Mouse (Mus musculus): ENCODE measurements around the gene Gfpt1.
"Not testable (repeated sequence)": the region's sequence is repeated elsewhere in the genome, so short reads cannot be mapped to it uniquely, and the experiment has no call there.

Gfpt1 gene

DNA sequence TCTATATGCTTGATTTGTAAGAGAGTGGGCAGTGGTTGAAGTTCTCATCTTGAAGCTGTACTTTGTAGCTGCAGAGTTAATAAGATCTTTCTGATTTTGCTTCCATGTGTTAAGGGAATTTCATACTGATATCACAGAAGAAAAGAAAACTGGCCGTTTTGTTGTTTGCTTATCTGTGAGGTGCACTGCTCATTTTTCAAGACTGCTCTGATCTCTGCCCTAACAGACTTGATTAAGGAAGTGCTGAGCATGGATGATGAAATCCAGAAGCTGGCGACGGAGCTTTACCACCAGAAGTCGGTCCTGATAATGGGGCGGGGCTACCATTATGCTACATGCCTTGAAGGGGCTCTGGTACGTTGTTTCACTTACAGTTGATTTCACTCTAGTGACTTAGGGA lies 42.4 kb downstream of the Gfpt1 start:
- in situ Hi-C loops (cut with MboI; ENCODE audit: low pct_unique_long_range_greater_than_20kb in 1 of 2, low sequenced_read_pairs in 2 of 2, unreplicated experiment in 1 of 2) = no loop called here

DNA sequence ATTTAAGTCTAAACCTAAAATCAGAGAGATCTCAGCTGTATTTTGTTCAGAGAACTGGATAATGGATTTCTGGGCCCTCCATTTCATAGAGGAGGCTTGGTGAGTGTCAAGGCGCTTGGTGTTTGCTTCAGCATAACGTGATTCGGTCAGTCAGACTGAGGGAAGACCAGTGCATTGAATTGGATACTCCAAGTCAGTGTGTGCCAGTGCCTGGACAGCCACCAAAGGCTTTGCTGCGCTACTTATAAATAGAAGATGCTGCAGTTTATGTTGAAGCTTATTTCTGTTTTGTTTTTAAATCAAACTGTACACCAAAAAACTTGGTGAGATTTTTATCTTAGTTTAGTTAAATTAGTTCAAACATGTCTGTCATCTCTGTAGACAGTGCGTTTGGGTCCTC lies 45.7 kb downstream of the Gfpt1 start:
- in situ Hi-C loops (cut with MboI; ENCODE audit: low pct_unique_long_range_greater_than_20kb in 1 of 2, low sequenced_read_pairs in 2 of 2, unreplicated experiment in 1 of 2) = no loop called here

DNA sequence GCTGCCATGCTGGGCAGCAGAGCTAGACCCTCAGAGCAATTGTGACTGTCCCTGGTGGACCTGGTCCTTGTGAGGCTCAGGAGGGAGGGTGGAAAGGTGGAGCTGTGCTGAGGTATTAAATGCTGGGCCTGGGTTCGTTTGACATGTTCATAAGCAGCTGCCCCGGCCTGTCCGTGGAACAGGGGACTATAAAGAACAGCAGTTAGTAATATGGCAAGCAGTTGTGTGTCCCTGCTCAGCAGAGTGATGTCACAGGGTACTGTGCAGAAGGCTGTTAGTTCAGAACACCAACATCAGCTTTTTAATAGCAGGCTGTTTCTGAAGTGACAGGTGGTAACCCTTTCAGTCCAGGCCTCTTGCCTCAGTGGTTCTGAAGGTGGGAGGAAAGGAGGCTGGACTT lies 48.2 kb downstream of the Gfpt1 start:
- in situ Hi-C loops (cut with MboI; ENCODE audit: low pct_unique_long_range_greater_than_20kb in 1 of 2, low sequenced_read_pairs in 2 of 2, unreplicated experiment in 1 of 2) = no loop called here

DNA sequence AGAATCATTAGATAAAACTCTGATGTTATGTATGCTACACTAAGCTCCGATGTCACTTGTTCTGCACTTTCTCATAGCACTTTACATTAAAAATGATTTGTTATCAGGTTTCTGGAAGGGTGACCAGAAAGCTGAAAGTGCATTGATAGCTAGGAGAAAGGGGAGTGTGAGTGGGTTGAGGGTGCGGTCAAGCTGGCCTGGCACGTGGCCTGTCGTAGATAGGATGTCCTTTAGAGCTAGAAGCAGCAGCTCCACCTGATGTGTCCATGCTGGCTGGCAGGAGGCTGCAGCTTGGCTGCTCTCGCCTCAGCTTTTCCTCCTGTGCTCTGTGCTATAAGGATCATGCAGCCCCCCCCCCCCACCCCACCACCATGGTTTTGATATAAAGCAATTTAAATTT lies 49.8 kb downstream of the Gfpt1 start:
- in situ Hi-C loops (cut with MboI; ENCODE audit: low pct_unique_long_range_greater_than_20kb in 1 of 2, low sequenced_read_pairs in 2 of 2, unreplicated experiment in 1 of 2) = no loop called here

DNA sequence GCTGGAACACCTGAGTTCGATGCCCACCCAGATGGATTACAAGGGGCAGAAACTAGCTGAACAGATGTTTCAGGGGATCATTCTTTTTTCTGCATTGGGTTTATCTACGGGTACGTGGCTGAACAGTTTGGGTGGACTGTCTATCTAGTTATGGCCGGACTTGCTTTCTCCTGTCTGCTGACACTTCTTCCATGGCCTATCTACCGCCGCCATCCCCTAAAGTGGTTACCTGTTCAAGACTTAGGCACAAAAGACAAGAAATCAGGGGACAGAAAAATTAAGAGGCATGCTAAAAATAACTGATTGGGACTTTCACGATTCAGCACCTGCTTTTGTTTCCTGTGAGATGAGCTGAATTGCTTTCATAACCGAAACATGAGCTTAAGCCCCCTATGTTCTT lies 51.0 kb downstream of the Gfpt1 start:
- in situ Hi-C loops (cut with MboI; ENCODE audit: low pct_unique_long_range_greater_than_20kb in 1 of 2, low sequenced_read_pairs in 2 of 2, unreplicated experiment in 1 of 2) = not testable (repeated sequence)

DNA sequence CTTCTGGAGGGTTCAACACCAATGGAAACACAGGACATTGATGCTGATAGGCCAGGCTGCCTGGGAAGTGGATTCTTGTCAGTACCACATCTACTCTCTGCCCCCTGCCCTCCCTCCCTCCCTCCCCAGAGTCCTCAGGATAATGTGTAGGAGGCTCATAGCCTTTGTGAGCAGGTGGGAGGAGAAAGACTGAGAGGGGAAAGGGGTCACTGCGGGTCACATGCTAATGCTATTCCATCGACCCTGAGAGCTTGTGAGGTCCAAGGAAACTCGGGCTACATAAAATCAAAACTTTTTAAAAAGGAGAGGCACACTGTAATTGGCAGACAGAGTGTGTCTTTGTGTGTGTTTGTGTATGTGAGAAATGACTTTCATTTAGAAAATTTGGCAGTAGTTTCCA lies 56.6 kb downstream of the Gfpt1 start:
- in situ Hi-C loops (cut with MboI; ENCODE audit: low pct_unique_long_range_greater_than_20kb in 1 of 2, low sequenced_read_pairs in 2 of 2, unreplicated experiment in 1 of 2) = no loop called here

DNA sequence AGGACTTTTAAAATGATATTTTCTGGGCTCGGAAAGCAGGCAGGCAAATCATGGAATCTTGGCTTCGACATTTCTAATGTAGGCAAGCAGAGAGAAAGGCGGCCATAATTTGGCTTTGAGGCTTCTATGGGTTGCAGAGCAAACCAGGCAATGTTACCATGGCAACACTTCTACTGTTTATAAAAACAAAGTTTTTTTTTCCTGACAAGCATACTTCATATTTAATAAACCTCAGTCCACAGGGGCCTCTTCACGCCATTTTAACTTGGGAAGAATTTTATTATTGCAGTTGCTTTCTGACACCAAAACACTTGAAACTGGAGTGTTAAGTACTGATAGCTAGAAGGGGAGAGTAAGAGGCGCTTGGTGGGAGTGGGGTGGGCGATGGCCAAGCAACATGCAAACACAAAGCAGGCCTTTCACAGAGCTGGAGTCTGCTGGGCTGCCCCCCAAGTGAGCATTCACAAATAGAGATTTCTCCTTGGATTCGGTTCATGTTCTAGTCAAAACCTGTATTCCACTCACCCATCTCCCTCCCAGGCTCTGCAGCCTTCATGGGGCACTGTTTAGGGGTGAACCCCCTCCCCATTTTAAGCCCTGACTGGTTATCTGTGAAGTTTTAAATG lies 57.1 kb downstream of the Gfpt1 start:
- in situ Hi-C loops (cut with MboI; ENCODE audit: low pct_unique_long_range_greater_than_20kb in 1 of 2, low sequenced_read_pairs in 2 of 2, unreplicated experiment in 1 of 2) = loop anchor here (5.0 to 25.0 kb wide), 3 partner anchors 175 to 238 kb away; partner anchors contain the start of gene Antxr1 (in 1 of the 2)

DNA sequence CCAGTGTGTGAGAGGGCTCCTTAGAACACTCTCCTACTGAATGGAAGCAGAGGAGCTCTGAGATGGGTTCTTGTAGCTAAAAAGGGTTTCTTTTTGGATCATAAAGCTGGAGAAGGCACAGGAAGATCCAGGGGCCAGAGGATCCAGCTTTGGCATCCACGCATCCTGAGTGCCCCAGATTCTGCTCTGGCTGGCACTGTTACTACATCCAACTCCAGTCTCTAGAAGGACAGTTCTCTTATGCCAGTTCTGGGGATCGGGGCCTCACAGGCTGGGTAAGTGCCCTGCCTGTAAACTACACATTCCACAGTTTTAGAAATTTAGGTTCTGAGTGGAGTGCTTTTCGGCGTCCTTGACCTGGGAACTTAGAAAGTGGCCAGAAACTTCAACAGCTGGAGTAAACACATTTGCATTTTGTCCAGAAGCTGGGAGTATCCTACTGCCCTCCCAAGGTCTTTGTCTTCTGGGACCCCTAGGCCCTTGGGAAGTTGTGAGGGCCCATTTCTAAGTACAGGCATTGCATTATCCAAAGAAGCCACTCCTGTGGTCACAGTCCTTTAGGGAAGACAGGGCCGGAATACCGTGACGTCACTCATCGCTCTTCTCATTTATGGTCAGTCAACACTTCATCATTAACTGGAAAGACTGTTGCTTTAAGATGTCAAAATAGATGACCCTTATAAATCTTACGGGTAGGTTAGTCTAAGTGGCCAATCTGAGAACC lies 57.8 kb downstream of the Gfpt1 start:
- in situ Hi-C loops (cut with MboI; ENCODE audit: low pct_unique_long_range_greater_than_20kb in 1 of 2, low sequenced_read_pairs in 2 of 2, unreplicated experiment in 1 of 2) = loop anchor here (5.0 to 25.0 kb wide), 3 partner anchors 174 to 237 kb away; partner anchors contain the start of gene Antxr1 (in 1 of the 2)

DNA sequence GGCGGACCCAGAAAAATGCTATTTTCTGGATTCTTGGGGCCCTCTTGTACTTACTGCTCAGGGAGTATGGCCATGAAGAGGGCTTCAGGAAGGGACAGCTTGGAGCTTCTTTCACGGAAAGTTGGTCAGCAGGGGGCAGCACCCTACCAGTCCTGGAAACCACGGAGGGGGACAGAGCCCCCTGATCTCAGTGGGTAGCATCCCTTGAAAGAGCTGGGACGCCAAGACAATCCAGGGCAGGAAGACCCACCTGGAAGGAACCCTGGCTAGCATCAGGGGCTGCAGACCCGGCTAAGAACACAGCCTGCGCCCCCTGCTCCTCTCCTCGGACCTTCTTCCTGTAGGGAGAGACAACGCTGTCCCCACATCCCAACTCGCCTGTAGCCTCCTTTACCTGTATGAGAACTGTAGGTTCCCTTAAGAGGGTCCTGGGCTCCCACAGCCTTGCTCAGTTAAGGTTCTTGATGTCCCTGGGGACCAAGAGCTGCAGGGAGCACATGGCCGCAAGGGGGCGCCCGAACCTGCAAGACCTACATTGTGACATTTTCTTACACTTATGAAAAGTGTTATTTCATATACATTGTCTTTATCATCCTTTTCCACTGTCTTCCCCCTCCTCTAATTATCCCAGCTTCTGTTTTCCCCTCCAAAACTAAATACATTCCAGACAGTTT lies 58.8 kb downstream of the Gfpt1 start:
- in situ Hi-C loops (cut with MboI; ENCODE audit: low pct_unique_long_range_greater_than_20kb in 1 of 2, low sequenced_read_pairs in 2 of 2, unreplicated experiment in 1 of 2) = loop anchor here (5.0 to 25.0 kb wide), 3 partner anchors 173 to 236 kb away; partner anchors contain the start of gene Antxr1 (in 1 of the 2)

DNA sequence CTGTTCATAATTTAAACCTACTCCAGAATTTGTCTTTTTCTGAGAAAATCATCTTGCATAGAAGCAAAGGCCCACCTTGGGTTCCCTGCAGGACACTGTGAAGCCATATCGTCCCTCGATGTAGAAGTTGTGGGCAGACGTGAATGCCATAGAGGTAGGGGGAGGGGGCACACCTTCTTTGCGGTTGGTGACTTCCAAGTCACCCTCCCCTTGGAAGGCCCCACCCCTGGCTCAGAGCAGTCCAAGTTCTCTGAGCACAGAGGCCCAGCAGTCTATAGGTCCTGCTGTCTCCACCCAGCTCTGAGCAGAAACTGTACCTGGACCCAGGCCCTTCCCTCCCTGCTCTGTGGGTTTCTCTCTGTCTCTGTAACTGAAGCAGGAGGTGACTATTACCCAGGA lies 59.3 kb downstream of the Gfpt1 start:
- in situ Hi-C loops (cut with MboI; ENCODE audit: low pct_unique_long_range_greater_than_20kb in 1 of 2, low sequenced_read_pairs in 2 of 2, unreplicated experiment in 1 of 2) = loop anchor here (5.0 to 25.0 kb wide), 3 partner anchors 173 to 235 kb away; partner anchors contain the start of gene Antxr1 (in 1 of the 2)

DNA sequence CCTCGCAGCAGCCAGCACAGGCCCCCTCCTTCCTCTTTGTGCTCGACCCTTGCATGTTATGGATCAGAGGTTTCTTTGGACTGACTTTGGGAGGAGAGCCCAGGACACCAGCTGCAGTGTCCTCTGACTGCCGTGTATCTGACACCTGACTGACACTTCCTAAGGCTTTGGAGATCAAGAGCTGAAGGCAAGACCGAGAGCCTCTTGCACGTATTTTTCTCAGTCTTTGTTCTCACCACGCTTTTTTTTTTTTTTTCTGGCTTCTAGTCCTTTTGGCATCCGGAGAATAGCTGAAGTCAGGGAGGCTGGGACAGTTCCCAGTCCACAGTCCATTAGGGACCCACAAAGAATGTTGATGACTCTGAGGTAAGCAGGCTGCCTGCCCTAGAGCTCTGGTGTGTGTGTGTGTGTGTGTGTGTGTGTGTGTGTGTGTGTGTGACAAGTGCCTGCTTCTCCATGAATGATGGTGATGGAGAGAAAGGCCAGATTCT lies 59.8 kb downstream of the Gfpt1 start:
- in situ Hi-C loops (cut with MboI; ENCODE audit: low pct_unique_long_range_greater_than_20kb in 1 of 2, low sequenced_read_pairs in 2 of 2, unreplicated experiment in 1 of 2) = loop anchor here (5.0 to 25.0 kb wide), 3 partner anchors 172 to 235 kb away; partner anchors contain the start of gene Antxr1 (in 1 of the 2)

DNA sequence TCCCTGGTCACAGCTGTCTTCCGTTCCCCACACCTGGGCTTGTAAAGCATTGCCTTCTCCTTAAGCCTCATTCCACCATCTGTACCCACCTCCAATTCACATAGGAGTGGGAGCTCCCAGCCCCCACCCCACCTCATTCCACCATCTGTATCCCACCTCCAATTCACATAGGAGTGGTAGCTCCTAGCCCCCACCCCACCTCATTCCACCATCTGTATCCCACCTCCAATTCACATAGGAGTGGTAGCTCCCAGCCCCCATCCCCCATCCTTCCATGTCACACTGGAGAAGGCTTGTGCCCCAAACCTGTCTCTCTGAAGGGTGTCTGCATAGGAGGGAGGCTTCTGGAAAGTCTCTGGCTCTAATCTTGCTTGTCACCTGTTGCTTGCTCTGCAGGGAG lies 60.7 kb downstream of the Gfpt1 start:
- in situ Hi-C loops (cut with MboI; ENCODE audit: low pct_unique_long_range_greater_than_20kb in 1 of 2, low sequenced_read_pairs in 2 of 2, unreplicated experiment in 1 of 2) = loop anchor here (5.0 to 25.0 kb wide), 3 partner anchors 171 to 234 kb away; partner anchors contain the start of gene Antxr1 (in 1 of the 2)

DNA sequence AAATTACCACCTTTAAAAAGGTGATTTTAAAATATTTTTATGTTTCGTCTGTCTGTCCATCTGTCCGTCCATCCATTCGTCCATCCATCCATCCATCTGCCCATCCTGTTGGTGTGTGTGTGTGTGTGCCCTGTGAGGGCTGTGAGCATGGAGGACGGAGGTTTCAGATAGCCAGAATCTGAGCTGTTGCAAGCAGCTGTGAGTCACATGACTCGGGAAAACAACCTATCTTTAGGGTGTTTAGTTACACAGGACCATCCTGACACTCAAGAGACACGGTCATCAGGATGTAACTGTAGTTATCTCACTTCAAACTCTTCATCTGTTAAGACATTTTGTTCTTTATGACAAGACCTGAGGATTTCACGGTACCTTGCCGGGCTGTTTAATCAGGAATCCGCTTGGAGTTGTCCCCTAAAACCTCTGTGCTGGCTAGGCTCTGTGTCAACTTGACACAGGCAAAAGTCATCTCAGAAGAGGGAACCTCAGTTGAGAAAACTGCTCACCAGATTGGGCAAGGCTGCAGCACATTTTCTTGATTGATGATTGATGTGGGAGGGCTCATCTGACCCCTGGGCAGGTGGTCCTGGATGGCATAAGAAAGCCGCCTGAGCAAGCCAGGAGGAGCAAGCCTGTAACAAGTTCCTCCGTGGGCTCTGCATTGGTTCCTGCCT lies 61.6 kb downstream of the Gfpt1 start, which contains the start of gene D6Ertd527e:
D6Ertd527e (plus strand) TSS at position 624 of the 674 bp plus-strand sequence.
- in situ Hi-C loops (cut with MboI; ENCODE audit: low pct_unique_long_range_greater_than_20kb in 1 of 2, low sequenced_read_pairs in 2 of 2, unreplicated experiment in 1 of 2) = loop anchor here (5.0 to 25.0 kb wide), 3 partner anchors 171 to 233 kb away; partner anchors contain the start of gene Antxr1 (in 1 of the 2)

DNA sequence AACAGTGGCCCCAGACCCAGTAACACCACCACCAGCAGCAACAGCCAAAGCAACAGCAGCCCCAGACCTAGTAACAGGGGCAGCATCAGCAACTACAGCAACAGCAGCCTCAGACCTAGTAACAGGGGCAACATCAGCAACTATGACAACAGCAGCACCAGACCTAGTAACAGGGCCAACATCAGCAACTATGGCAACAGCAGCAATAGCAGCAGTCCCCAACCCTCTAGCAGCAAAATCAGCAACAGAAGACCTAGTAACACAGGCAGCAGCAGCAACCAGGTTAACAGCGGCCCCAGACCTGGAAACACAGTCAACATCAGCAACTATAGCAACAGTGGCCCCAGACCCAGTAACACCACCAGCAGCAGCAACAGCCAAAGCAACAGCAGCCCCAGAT lies 68.8 kb downstream of the Gfpt1 start:
- in situ Hi-C loops (cut with MboI; ENCODE audit: low pct_unique_long_range_greater_than_20kb in 1 of 2, low sequenced_read_pairs in 2 of 2, unreplicated experiment in 1 of 2) = loop anchor here in 1 of 2 experiments (25.0 kb wide), 1 partner anchor 176 kb away; no protein-coding TSS in a partner anchor

DNA sequence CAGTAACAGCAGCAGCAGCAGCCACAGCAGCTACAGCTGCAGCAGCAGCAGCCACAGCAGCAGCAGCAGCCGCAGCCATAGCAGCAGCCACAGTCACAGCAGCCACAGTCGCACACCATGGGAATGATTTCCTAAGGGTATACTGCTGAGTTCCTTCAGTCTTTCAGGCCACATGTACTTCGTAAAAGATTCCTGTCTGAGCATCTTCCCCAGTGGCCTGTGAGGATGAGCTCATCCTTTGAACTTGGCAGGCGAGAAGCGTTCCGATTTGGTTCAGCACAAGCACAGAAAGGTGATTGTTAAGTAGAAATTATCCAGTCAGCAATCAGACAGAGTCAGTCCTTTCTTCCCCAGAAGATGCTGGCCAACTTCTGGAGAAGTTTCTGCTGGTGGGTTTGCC lies 69.5 kb downstream of the Gfpt1 start:
- in situ Hi-C loops (cut with MboI; ENCODE audit: low pct_unique_long_range_greater_than_20kb in 1 of 2, low sequenced_read_pairs in 2 of 2, unreplicated experiment in 1 of 2) = loop anchor here in 1 of 2 experiments (25.0 kb wide), 1 partner anchor 175 kb away; no protein-coding TSS in a partner anchor

DNA sequence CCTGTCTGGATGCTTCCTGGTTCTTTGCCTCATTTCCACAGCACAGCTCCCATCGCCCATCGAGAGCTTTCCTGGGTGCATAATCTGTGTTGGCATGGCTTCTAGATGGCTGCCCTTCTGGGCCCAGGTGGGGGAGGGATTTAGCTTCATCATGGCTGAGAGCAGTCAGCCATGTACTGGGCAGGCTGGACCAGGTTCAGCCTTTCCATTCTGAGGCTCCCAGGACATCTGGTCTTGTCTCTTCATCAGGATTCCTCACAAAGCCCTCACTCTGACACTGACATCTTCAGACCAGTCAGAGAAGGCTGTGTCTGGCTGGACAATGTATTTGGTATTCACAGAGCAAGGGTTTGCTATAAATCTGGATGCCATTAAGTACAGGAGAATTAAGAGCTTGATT lies 73.3 kb downstream of the Gfpt1 start:
- in situ Hi-C loops (cut with MboI; ENCODE audit: low pct_unique_long_range_greater_than_20kb in 1 of 2, low sequenced_read_pairs in 2 of 2, unreplicated experiment in 1 of 2) = loop anchor here in 1 of 2 experiments (25.0 kb wide), 1 partner anchor 171 kb away; no protein-coding TSS in a partner anchor

DNA sequence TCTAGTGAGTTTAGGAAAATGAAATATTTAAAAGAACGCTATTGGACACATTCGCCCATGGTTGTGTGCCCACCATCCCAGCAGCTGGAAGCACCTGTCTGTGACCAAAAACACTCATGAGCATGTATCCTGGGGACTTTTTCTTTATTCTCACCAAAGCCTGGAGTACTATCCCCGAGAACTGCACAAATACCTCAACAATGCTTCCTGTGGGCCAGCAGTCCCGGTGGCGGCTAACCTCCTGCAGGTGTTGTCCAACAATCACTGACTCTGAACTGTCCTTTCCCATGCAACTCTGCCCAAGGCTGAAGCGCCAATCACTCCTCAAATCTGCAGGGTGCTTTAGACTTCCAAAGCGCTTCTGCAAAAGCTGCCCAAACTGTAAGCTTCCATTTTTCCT lies 74.0 kb downstream of the Gfpt1 start:
- in situ Hi-C loops (cut with MboI; ENCODE audit: low pct_unique_long_range_greater_than_20kb in 1 of 2, low sequenced_read_pairs in 2 of 2, unreplicated experiment in 1 of 2) = loop anchor here in 1 of 2 experiments (25.0 kb wide), 1 partner anchor 171 kb away; no protein-coding TSS in a partner anchor
